Mouse (Mus musculus): ENCODE measurements at regions not wholly inside any gene's neighbourhood (a gene's known extent, or its start where the extent isn't known, plus 50 kb on each side); places are given as distances from the start of the nearest gene placed in this dataset.

GRCm38 (mm10) chr14:95493154-95493553, 387.9 kb upstream of the 4921530L21Rik start:
- no peak for DNase-seq (ENCODE audit: low read depth, low spot score)

DNA sequence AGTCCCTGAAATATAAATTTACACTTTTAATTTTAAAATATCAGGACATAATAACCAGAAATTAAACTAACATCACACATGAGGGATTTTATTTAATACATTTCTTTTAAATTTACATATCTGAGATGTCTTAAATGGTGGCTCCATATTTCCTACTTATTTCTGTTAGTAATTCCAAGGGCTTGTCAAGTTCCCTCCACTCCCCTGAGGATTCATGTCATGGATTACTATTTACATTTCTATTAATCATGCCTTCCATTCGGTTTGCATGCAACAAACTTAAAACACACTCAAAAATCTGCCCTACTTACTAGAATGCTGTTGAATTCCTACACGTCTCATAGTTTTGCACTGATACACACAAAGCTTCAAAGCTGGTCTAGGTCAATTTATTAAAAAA, 387.1 kb upstream of the 4921530L21Rik start:
- no peak for DNase-seq (ENCODE audit: low read depth, low spot score)

DNA sequence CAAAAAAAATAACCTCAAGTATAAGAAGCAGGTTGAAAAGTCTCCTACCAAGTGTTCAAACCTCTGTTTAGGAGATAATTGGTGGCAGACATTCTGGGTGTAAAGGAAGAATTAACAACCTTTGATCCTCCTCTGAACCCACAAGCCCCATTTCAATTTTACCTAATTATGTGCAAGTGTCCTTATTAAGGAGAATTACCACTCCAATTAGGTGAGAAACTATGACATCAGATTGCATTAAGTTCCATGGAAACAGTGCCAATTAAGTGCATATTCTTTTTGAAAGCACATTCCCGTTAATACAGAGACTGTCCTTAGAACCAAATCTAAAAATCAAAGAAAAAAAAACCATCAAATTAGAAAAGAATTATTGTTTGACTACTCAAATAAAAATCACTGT, 366.0 kb upstream of the 4921530L21Rik start:
- no peak for DNase-seq (ENCODE audit: low read depth, low spot score)

GRCm38 (mm10) chr14:95518837-95519236, 362.2 kb upstream of the 4921530L21Rik start:
- DNase-seq (ENCODE audit: low read depth, low spot score): no peak

DNA sequence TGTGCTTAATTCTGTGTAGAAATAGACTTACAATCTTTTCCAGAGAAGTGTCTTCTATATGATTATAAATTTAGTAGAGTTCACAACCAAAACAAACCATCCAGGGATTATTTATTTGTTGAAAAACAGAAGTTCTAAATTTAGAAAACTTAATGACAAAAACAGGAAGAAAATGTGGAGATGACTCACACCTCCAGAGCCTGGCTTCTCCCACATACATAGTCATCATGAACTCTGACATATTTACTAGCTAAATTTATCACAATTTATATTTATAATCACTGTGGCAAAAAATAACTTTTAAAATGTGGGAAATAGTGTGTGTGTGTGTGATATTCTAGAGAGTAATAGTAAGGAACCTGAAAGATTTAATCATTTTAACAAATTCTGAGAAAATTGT, 337.2 kb upstream of the 4921530L21Rik start:
- peak; percentile 2 for DNase-seq (ENCODE audit: low read depth, low spot score)

DNA sequence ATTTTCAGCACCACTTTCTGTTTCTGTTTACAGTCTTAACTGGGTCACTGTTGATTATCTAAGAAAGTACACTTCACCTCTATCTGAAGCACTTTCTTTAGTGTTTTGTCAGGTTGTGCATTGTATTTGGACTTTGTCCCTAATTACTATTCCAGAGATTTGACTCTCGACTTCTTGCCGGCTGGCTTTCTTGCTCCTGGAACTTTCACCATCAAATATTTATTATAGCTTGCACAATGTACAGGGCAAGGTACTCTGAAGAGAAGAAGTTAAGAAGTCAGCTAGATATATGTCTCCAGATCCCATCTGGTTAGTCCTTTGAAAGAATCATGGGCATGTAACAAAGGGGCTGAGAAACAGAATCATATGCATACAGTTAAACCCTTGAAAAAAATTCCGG, 290.0 kb upstream of the 4921530L21Rik start:
- DNase-seq (ENCODE audit: low read depth, low spot score): no peak

DNA sequence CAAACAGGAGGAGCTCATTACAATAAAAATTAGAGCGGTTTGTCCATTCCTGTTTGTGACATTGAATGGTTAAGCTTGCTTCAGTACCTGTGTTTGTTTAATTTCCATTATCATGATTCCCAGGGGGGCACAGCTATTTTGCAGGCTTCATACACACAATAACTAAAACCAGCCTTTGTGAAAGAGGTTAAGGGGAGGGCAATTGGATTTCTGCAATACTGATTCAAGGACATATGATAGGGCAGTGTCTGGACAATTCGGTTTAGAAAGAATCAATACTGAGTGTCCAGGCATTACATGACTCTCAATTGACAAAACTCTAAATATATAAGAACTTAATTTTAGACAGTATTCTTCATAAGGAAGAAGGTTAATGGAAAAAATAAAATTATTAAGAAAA, 284.7 kb upstream of the 4921530L21Rik start:
- DNase-seq (ENCODE audit: low read depth, low spot score): no peak

DNA sequence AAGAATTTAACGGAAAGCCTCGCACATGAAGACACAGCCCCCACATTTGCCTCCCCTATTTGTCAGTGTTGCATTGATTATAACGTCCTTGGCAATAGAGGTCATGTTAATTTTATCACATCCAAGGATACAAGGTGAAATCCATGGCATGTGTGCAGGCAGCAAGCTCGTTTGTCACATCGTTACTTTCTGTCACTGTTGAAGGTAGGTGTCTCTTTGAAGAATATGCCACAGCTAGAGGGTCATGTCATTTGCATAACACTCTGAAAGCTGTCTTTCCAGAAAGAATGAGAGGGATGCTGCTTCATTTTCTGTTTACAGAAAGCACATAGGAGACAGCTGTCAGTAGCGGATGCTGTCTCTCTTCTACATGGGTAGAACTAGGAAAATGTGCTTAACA, 235.1 kb upstream of the 4921530L21Rik start:
- DNase-seq (ENCODE audit: low read depth, low spot score): no peak

- DNase-seq (ENCODE audit: low read depth, low spot score): no peak
Observed at GRCm38 (mm10) chr14:95659552-95659951, 221.5 kb upstream of the 4921530L21Rik start.

DNA sequence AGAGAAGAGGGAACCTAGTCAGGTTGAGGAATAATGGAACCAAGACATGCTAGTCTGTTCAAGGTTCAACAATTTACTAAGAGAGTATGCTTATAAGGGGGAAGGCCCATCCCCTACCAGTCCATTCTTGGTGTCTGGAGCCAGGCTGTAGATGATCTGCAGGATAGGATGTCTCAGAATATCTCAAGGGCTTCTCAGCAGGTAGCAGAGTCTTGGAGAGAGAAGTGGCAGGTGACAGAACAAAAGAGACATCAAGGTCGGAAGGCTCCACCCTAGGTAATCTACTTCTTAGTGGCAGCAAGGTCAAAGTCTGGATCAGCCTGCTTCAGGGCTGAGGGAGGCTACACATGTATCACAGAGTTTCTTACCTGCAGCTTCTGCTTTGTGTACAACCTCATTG, 220.2 kb upstream of the 4921530L21Rik start:
- no peak for DNase-seq (ENCODE audit: low read depth, low spot score)

GRCm38 (mm10) chr14:95661416-95661815, 219.6 kb upstream of the 4921530L21Rik start:
- no peak for DNase-seq (ENCODE audit: low read depth, low spot score)

DNA sequence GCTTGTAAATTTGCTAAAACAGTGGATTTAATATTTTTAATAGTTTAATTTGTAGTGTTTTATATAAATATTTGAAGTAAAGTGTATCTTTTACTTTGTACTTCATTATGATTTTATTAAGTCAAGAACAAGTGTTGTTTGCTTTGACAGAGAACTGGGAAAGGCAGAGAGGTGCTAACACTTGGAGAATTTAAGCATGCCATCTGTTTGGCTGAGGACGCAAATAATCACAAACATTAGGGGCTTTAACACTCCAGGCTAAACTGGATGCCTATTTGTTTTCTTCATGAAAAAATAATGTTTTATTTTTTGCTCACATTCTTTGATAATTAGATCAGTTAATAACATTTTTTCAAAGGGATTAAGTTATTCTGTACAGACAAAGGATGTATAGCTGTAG, 193.6 kb upstream of the 4921530L21Rik start:
- peak; percentile 9 for DNase-seq (ENCODE audit: low read depth, low spot score)

DNA sequence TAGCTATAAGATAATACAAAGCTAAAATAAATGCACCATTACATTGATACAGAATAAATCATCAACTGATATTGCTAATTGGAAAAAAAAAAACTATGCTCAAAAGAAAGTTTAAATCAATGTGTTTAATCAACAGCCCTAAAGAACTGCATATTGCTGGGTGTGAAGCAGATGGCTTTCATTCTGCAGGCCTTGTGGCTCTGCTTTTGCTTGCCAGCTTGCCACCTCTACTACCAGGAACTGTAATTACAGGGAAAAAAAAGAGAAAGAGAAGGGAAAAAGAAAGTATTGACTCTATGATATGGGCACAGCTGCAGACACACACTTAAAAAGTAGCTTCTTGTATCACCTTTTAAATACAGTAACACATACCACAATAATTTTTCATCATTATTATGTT, 192.4 kb upstream of the 4921530L21Rik start:
- peak; percentile 36 for DNase-seq (ENCODE audit: low read depth, low spot score)

GRCm38 (mm10) chr14:95726082-95726481, 155.0 kb upstream of the 4921530L21Rik start:
- DNase-seq (ENCODE audit: low read depth, low spot score): no peak

DNA sequence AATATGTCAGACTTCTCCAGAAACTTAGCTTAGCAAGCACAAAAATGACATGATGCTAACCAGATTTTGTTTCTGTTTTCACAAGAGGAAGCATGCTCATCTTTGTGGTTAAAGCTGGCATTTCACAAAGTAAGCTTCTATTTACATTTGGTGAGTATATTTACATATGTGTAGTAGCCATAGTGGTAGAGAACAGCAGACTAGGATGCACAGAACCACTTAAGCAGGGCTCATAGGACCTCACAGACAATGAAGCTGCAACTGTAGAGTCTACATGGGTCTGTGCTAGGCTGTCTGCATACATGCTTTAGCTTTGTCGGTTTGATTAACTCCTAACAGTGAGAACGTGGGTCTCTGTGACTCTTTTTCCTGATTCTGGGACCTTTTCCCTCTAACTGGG, 105.3 kb upstream of the 4921530L21Rik start:
- DNase-seq (ENCODE audit: low read depth, low spot score): no peak

DNA sequence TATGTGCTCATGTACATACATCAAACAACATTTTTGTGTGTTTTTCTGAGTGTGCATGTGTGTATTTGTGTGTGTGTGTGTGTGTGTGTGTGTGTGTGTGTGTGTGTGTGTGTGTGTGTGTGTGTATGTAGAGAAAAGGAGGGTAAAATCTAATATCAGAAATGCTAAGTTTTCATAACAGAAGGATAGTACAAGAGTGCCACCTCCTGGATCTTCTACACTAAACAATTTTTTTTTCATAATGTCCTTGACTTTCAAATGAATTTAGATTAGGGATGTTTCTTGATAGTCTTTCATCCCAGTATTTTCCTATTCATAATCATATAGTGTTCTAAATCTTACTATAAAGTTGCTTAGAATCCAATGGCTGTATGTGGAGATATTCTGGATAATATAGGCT, 103.6 kb upstream of the 4921530L21Rik start:
- peak; percentile 36 for DNase-seq (ENCODE audit: low read depth, low spot score)
